Mouse (Mus musculus): ENCODE results near the gene Ngef.

GRCm38 (mm10) chr1:87589980-87590379, 16.3 kb upstream of the Ngef start:
- TF ChIP-seq CTCF (IDR thresholded peaks at IDR 0.05 in 2 of 3, conservative IDR thresholded peaks at IDR 0.05 in 1 of 3; ENCODE audit: control insufficient read depth in 1 of 3, insufficient read depth in 1 of 3, low read depth in 2 of 3, low read length in 3 of 3, poor library complexity in 1 of 3, severe bottlenecking in 1 of 3) (no peak), POLR2A (IDR thresholded peaks at IDR 0.05; ENCODE audit: control insufficient read depth in 1 of 2, insufficient read depth in 1 of 2, low read depth in 1 of 2, low read length in 2 of 2, poor library complexity in 1 of 2) (no peak), TAL1 (IDR thresholded peaks at IDR 0.05; ENCODE audit: low read length) (no peak), TCF12 (IDR thresholded peaks at IDR 0.05; ENCODE audit: low read depth, low read length) (no peak), E2F4 (IDR thresholded peaks at IDR 0.05; ENCODE audit: borderline replicate concordance, low read depth, low read length) (no peak), KAT2A (conservative IDR thresholded peaks at IDR 0.05; ENCODE audit: low read depth, low read length) (no peak), EP300 (IDR thresholded peaks at IDR 0.05; ENCODE audit: low read depth in 1 of 2, low read length in 2 of 2) (no peak), MAZ (IDR thresholded peaks at IDR 0.05; ENCODE audit: low read depth, low read length) (no peak), MYB (IDR thresholded peaks at IDR 0.05; ENCODE audit: low read depth, low read length) (no peak), SIN3A (IDR thresholded peaks at IDR 0.05; ENCODE audit: low read length) (no peak), JUND (IDR thresholded peaks at IDR 0.05; ENCODE audit: low read depth, low read length) (no peak), POLR2AphosphoS5 (IDR thresholded peaks at IDR 0.05; ENCODE audit: borderline replicate concordance, low read depth, low read length) (no peak)

All from MEL (cell line).